Mouse (Mus musculus) ES-CJ7 (cell line): ENCODE measurements around the gene Nap1l5.
A peak's percentile ranks its signal among the peaks of the same experiment; 100 is the strongest.
"Not testable (repeated sequence)": the region's sequence is repeated elsewhere in the genome, so short reads cannot be mapped to it uniquely, and the experiment has no call there.

Experiments used
- DNase-seq: peaks from one replicate; pipeline ENCODE4 v3.0.0; 2011; ENCODE audit warnings: low read depth, low spot score

Nap1l5 gene

GRCm38 (mm10) chr6:58907336-58907735 is 460 bp upstream of the Nap1l5 start:
- DNase-seq: no peak

- no peak for DNase-seq
Observed at GRCm38 (mm10) chr6:58904551-58904950, 2.3 kb downstream of the Nap1l5 start.

GRCm38 (mm10) chr6:58903171-58903570 is 3.7 kb downstream of the Nap1l5 start:
- no peak for DNase-seq

- no peak for DNase-seq
Observed at GRCm38 (mm10) chr6:58900536-58900935, 6.3 kb downstream of the Nap1l5 start.

- no peak for DNase-seq
Observed at GRCm38 (mm10) chr6:58899076-58899475, 7.8 kb downstream of the Nap1l5 start.

GRCm38 (mm10) chr6:58896648-58897047 is 10.2 kb downstream of the Nap1l5 start:
- no peak for DNase-seq

- no peak for DNase-seq
Observed at GRCm38 (mm10) chr6:58894994-58895393, 11.9 kb downstream of the Nap1l5 start.

- no peak for DNase-seq
Observed at GRCm38 (mm10) chr6:58893307-58893706, 13.6 kb downstream of the Nap1l5 start.

- DNase-seq: no peak
Observed at GRCm38 (mm10) chr6:58889917-58890316, 17.0 kb downstream of the Nap1l5 start.

GRCm38 (mm10) chr6:58882271-58882670 is 24.6 kb downstream of the Nap1l5 start:
- DNase-seq: peak; percentile 9

- no peak for DNase-seq
Observed at GRCm38 (mm10) chr6:58881363-58881762, 25.5 kb downstream of the Nap1l5 start.

GRCm38 (mm10) chr6:58880861-58881260 is 26.0 kb downstream of the Nap1l5 start:
- DNase-seq: no peak

- DNase-seq: no peak
Observed at GRCm38 (mm10) chr6:58879987-58880386, 26.9 kb downstream of the Nap1l5 start.

- DNase-seq: no peak
Observed at GRCm38 (mm10) chr6:58879572-58879971, 27.3 kb downstream of the Nap1l5 start.

GRCm38 (mm10) chr6:58867858-58868257 is 39.0 kb downstream of the Nap1l5 start:
- DNase-seq: not testable (repeated sequence)

- DNase-seq: no peak
Observed at GRCm38 (mm10) chr6:58863631-58864235, 43.1 kb downstream of the Nap1l5 start.

- no peak for DNase-seq
Observed at GRCm38 (mm10) chr6:58862446-58862993, 44.4 kb downstream of the Nap1l5 start.

GRCm38 (mm10) chr6:58859517-58859916 is 47.4 kb downstream of the Nap1l5 start:
- DNase-seq: no peak

GRCm38 (mm10) chr6:58856494-58856893 is 50.4 kb downstream of the Nap1l5 start:
- no peak for DNase-seq

- DNase-seq: no peak
Observed at GRCm38 (mm10) chr6:58855676-58856367, 51.1 kb downstream of the Nap1l5 start.
